Mouse (Mus musculus) layer of hippocampus, postnatal 14 days (tissue): Measurements from ENCODE around the gene Vhl. TPM values are rescaled to one million over a fixed set of nuclear protein-coding genes. Genes with fewer than 3 reads are reported as not detected.
A peak's percentile ranks its signal among the peaks of the same experiment; 100 is the strongest.

Source experiments
- DNase-seq, 2 experiments: peaks; one replicate each; pipeline ENCODE4 v3.0.0; 2021 to 2022; ENCODE audit warnings: low spot score in 2 of 2, mixed read lengths in 1 of 2
- total RNA-seq, 2 experiments: library from RNA; stranded (reverse); gene quantifications; 2 replicates each; pipeline ENCODE4 v1.2.3; 2021

Vhl gene
- total RNA-seq, 2 experiments from 2014 or later: 51.9 to 54.7 TPM

DNA sequence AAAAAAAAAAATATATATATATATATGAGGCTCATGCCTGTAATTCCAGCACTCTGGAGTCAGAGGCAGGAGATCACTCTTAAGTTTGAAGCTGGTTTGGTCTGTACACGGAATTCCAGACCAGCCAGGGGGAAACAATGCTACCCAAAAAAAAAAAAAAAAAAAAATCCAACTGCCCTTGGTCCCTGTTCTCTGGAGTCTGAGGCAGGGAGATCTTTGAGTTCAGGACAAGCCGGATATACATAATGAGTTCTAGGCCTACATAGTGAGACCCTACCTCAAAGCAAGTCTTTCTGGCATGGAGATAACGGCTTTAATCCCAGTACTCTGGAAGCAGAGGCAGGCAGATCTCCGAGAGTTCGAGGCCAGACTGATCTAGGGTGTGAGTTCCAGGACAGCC, 373 bp upstream of the Vhl start:
- no peak for DNase-seq

DNA sequence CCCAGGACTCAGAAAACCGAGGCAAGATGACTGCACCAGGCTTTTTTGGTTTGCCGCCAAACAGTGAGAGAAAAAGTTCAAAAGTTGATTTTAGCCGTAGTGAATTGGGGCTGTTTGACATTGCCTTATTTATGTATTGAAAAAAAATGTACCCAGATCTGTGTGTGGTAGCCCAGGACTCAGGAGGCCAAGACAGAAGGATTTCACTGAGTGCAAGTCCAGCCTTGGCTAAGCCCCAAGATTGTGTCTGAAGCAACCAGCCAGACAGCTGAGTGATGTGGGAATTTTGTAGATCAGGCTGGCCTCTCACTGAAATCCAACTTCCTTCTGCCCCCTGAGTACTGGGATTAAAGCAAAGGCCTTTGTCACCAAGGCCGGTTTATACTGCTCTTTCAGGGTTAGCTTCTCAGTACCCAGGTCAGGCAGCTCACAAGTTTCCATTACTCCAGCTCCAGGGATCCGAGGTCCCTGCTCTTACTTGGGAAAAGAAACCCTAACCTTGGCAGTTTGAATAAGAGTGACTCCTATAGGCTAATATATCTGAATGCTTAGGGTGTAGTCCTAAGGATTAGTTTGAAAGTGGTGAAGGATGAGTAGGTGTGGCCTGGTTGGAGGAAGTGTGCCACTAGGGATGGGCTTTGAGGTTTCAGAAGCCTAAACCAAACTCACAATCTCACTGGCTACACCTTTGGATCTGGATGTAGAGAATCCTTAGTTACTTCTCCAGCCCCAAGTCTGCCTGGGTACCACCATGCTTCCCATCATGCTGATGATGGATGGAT, 1.4 kb downstream of the Vhl start:
- peak in 1 of 2 experiments; percentile 40 for DNase-seq

DNA sequence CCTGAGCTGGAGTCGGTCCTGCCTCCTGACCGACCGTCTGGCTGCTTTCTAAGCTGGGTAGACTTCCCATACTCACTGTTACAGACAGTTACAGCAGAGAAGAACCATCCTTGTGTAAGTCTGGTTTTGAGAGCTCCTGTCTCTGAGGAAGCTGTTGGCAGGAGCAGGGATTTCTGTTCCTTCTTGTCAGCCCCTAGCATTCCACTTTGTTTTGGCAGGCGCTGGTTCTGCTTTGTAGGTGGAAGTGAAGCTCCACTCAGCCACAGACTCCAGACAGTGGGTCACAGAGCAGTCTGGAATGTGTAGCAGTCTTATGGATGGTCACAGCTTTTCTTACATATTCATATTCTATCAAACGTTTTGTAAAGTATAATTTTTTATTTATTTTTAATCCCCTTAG, 6.6 kb downstream of the Vhl start:
- peak in 1 of 2 experiments; percentile 40 for DNase-seq

DNA sequence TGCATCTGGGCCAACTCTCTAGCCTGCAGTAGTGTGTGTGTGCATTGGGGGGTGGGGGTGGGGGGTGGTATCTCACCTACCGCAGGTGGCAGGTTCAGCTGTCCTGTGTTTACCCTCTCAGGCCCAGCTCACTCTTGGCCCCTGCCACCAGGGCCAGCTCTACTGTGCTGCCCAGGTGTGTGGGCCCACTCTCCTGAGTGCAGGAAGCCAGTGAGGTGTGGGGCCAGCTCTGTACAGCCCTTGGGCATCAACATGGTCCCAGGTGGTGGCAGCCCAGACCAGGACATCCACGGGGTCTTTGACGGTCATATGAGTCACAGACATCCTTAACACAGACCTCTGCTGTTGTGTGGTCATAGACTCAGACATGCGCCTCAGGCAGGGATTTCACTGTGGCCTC, 9.1 kb downstream of the Vhl start:
- no peak for DNase-seq

DNA sequence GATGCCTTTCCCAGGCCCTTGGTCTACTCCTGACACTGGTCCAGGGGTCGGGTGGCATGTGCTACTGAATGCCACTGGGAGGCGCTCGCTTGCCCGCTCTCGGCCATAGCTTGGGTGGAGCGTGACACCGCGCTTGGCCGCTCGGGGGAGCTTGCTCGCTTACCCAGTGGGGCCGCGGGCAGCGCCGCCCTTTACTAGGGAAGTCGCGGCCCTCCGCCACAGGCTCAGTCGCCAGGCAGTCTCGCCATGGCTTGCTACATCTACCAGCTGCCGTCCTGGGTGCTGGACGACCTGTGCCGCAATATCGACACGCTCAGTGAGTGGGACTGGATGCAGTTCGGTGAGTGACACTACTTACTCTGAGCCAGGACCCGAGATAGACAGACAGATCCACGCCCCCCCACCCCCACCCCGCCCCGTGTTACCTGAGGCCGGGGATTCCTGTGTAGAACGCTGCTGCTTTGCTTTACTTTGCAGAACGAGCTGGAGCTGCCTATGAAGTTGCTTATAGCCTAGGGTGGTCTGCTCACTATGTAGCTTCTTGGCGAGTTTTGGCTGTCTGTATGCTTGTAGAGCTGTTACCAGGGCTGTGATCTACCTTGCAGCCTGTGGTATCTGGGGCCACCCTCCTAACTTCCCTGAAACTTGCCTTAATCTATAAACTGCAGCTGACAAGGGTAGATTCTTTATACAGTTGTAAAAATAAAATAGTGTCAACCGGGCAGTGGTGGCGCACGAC, 14.7 kb downstream of the Vhl start, which contains the start of gene Irak2:
Gene Irak2, plus strand, starts transcription at position 166 of the 739 bp plus-strand sequence.
- DNase-seq: peak; percentile 93 to 94

DNA sequence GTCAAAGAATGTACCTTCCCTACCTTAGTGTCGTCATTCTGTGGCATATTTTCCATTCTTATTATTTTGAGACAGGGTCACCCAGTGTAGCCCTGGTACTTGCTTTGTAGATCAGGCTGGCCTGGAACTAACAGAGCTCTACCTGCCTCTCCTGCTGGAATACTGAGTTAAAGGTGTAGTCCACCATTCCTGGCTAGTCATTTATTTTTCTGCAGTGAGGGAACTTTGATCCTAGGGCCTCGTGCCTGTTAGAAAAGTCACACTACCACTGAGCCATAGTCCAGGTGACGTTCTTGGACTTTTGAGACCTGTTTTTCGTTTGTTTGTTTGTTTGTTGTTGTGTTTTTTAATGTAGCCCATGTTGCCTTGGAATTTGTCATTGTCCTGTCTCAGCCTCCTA, 15.4 kb downstream of the Vhl start:
- no peak for DNase-seq

DNA sequence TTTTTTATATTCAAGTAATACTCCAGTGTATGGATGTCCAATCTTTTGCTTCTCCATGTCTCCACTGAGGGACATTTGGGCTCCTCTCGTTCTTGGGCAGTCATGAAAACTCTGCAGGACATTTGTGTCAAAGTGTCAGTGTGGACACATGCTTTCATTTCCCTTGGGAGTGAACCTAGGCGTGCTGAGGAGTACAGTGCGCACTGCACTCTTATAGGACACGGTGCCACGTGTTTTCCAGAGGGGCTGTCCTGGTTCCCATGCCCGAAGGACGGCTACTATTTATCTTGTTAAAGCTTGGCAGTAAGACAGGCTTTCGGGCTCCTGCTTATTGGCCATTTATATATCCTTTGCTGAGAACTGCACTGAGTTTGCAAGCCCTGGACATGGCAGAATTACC, 18.8 kb downstream of the Vhl start:
- DNase-seq: no peak

DNA sequence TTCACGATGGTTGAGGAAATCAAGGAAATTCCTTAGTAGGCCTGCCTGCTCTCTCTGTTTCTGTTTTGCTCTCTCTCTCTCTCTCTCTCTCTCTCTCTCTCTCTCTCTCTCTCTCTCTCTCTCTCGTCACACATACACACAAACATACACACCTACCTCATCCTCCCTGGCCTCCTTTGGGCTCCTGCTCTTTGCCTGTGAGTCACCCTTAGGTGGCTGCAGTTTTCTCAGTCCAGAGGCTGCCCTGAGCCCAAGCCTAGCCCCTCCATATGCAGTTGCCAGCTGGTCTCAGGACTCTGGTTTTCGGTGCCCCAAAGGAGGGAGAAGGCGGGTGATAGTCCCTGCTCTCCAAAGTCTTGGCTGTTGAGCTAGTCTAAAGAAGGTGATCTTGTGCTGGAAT, 19.3 kb downstream of the Vhl start:
- DNase-seq: no peak

DNA sequence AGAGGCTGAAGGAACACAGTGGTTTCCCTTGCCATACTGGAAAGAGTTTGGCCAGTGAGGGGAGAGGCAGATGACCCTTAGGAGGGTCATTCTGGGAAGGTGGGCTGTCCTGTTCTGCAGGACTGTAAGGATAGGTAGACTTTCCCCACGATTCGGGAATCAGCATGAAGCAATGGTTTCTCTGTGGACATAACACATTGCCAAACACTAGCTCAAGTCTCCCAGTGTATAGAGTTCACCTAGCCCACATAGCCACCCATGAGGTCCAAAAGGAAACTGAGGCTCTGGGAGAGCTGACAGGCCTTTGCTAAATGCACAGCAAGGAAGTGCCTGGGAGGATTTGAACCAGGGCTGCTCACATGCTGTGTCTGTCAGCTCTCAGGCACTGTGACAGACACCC, 20.2 kb downstream of the Vhl start:
- no peak for DNase-seq

DNA sequence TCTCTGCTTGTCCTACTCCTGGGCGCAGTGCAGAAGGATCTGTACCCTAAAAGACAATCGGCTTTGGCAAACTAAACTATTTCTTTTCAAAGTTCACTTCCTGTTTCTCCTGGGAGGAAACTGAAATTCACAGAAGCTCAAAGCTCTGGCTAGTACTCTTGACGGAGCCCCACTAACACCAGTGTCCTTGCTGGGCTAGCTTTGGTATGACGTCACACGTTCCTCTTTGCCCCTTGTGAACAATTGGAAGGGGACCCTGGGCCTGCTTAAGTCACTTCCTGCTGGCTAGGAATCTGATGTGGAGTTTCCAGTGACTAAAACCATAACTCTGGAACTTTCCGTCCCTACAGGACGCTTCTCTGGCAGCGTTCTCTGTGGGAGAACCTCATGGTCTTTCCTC, 21.0 kb downstream of the Vhl start:
- peak in 1 of 2 experiments; percentile 57 for DNase-seq

DNA sequence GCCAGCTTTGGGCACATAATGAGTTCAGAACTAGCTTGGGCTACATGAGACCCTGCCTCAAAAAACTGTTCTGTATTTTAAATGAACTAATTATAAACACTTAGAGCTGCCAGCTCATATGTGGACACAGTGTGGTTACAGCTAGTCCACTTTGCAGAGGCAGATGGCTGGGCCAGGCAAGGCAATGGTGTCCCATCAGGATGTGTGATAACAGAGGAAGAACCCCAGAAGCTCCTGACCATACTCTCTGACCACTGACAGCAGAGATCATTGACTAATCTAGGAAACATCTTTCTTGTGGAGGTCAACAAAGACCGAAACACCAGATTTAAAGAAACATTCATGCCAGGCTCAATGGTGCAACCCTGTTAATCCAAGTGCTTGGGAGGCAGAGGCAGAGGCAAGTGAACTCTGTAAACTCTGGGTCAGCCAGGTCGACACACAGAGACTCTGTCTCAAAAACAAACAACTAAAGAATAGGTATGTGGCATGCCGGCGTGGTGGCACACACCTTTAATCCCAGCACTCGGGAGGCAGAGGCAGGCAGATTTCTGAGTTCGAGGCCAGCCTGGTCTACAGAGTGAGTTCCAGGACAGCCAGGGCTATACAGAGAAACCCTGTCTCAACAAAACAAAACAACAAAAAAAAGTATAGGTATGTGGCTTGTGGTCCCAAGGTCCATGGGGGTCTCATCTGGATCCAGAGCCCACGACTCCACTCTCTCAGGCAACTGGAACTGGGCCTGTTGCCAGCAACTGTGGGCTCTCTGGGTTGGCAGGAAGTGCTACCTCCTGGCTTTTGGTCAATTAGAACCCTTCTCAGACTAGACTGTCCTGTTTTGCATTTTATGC, 25.8 kb downstream of the Vhl start:
- peak in 1 of 2 experiments; percentile 43 for DNase-seq

DNA sequence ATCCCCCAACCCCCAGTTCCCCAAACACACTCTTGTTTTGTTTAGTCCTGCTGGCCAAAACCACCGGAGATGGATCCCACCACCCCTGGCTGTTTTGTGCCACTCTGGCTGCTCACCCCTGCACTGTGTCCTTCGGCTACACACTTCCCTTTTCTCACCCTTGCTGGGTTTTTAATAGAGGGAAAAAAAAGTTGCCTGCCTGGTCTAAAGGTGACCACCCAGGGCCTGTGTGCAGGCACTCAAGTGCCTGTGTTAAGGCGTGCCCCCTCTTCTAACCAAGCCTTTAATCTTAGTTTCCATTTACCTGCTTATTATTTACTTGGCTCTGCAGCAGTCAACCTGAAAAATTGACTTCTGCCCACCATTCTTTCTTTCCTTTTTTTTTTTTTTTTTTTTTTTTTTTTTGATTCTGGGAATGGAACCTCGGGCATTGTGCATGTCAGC, 26.5 kb downstream of the Vhl start:
- no peak for DNase-seq

DNA sequence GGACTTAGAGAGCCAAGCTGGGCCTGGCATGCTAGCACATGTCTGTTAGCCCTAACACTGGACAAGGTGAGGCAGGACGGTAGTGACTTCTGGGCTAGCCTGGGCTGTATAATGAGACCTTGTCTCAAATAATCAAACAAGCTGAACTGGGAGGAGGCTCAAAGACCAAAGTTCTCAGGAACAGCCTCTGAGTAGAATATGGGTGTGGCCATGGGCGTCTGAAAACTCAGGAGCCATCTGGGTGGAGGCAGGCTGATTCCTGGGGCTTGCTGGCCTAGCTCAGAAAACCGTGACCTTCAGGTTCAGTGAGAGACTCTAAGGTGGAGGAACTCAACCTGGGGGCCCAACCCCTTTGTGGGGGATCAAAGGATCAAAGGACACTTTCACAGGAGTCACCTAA, 27.9 kb downstream of the Vhl start:
- DNase-seq: no peak

DNA sequence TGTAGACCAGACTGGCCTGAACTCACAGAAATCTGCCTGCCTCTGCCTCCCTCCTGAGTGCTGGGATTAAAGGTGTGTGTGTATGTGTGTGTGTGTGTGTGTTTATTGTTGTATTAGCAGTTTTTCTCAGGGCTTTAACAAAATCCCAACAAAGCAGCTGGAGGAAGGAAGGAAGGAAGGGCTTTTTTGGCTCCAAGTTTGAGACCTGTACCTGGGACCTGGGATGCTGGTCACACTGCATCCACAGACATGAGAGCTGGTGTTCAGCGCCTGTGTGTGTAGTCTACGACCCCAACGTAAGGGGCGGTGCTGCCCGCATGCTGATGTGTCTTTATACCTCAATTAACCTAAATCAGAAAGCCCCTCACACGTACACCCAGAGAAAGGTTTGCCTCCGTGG, 29.8 kb downstream of the Vhl start:
- no peak for DNase-seq

DNA sequence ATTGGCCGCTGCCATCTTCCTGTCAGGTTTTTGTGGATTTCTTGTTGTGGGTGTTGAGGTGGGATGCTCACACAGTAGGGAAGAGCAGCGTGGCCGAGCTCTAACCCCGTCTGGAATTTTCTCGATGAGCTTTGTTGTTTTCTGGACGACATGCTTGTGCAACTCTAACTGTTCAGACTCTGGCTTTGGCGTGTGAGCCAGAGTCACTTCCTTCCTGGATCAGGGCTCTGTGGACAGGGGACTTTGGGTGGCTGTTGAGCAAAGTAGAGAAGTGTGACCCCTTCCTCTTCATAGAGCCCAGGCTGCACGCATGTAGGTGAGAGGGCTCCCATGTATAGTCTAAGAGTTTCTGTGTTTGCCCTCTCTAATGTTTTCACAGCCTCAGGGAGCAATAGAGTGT, 30.3 kb downstream of the Vhl start:
- no peak for DNase-seq

DNA sequence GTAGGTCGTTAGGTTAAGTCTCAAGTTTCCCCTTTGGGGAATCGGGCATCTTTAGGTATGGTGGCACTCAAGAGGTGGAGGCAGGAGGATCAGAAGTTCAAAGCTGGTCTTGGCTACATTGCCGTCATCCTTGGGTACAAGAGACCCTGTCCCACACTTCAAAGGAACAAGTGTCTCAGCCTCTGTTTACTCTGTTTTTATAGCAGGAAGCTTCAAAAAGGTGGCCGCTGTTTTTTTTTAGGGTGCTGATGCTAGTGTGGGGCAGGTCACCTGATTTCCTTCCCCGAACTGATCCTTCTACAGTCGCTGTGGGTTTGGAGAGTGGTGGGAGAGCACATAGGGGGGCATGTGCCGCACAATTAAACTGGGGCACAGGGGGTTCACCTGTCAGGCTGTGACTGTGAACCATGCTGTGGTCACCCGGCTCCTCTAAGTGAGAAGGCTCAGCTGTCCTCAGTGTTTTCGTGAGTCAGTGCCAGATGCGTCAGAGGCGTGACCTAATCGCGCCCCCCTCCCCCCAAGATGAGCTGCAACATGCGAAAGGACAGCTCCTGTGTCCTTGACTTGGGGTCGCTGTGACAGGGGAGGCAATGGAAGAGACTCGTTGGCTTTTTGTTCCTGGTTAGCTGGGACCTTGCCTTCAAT, 31.1 kb downstream of the Vhl start:
- no peak for DNase-seq

DNA sequence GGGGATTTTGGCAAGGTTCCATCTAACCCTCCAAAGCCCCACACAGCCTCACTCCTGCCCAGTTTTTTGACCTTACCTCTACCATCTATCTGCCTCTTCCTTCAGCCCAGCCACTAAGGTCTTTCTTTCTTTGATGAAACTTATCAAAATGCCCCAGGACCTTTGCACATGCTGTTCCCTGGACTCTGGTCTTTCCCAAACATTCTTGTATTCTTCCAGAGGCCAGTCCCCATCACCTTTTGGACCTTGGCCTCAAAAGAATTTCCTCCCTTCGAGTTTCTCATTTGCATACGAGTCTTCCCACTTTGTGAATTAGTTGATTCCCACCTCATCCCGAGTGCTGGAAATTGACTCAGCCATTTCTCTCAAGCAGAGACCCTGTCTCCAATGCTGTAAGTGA, 31.7 kb downstream of the Vhl start:
- DNase-seq: no peak

DNA sequence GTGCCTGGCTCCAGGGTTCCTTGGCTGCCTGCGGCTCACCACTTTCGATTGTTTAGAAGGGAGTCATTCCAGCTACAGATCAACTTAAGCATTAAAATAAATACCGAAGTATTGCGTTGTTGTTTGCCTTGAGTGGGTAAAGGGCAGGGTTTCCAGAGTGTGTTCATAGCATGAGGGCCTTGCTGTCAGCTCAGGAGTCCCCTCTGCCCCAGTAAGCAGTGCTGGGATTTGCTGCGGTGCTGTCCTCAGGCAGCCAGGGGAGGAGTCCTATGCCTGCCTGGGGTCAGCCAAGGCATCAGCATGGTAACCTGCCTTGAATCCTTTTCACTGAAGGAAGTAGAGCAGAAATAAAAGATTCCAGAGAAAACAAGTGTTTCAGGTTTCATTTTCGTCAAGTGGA, 33.1 kb downstream of the Vhl start:
- no peak for DNase-seq

DNA sequence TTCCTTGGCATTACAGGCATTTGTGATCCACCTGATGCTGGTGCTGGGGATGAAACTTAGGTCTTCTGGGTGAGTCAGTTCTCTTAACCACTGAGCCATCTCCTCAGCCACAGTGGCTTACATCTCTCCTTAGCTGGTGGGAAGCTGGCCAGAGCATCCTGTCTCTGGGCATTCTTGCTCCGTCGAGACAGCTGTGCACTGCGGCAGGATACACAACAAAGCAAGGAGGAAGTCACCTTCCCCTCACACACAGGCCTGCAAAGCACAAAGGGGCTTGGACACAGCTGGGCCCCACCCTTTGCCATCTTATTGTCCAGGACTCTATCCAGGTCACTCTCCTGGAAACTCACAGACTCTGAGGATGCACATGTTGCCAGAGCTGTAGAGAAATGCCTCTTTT, 34.5 kb downstream of the Vhl start:
- DNase-seq: no peak

DNA sequence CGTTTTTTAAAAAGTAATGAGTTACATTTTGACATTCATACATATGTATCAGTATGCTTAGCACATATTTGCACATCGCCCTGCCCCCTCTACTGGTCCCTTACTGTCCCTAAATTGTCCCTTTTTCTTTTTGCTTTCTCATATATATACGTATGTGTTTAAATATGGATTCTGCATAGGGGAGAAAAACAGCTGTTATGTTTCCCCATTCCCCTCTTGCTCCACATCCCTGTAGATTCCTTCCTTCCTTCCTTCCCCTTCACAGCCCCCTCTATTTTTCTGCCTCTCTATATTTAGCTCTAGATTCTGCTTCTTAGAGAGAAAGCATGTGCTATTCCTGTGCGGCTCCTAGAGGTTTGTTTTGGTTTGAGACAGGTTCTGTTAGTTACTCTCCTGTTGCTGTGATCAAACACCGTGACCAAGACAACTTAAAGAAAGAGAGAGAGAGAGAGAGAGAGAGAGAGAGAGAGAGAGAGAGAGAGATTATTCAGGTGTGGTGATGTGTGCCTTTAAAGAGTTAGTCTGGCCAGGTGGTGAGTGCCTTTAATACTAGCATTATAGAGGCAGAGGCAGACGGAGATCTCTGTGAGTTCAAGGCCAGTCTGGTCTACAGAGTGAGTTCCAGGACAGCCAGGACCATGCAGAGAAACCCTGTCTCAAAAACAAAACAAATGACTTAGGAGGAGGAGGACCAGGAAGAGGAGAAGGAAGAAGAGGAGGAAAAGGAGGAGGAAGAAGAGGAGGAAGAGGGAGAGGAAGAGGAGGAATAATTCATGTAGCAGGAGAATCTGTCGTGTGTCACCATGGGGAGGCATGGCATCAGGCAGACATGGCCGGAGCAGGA, 36.1 kb downstream of the Vhl start:
- DNase-seq: no peak
